Mouse (Mus musculus): ENCODE data around the gene Trib2. TPM values are rescaled to one million over a fixed set of nuclear protein-coding genes. Genes with fewer than 3 reads are reported as not detected.

Gene Trib2
- polyA plus RNA-seq (2015; fragmentation: Nextera tagmentation; extraction: Ambion mirVana) = 20.5 and 21.8 TPM in 2 replicates

DNA sequence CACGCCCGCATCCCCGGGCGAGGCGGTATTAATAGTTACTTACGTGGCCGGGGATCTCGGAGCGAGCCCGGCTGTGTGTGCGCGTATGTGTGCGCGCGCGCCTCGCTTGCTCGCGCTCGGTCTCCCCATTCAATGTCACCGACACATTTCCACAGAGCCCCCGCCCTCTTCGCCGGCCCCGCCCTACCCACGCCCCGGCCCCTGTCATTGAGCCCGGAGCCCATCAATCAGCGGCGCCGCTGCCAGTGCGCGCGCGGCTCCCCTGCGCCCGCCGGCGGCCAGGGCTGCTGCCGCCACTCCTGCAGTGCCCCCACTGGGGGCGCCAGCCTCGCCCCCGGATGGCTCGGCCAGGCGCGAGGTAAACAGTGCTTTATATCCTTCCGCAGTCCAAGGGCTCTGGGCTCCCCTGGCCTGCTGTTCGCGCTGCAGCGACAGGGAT lies at the start of gene Trib2:
Gene Trib2, minus strand, starts transcription at position 183 of the 439 bp plus-strand sequence.
- Histone ChIP-seq H3K27me3 (ENCODE audit: control insufficient read depth, insufficient read depth, low read length) (no peaks in the 10 kb centered on the region; the same call in 1 of the 2 replicates), H3K27ac (ENCODE audit: low read length) (peak within 1 kb of the TSS; percentile 94), H3K4me2 (ENCODE audit: low read depth, low read length) (peak within 1 kb of the TSS; percentile 84), H3K9me3 (replicated peaks; ENCODE audit: control insufficient read depth, low read length) (no peaks in the 10 kb centered on the region), H3K36me3 (ENCODE audit: control insufficient read depth, insufficient read depth, low read length) (no peaks in the 10 kb centered on the region), H3K4me3 (replicated peaks; ENCODE audit: low read length) (peak within 1 kb of the TSS; percentile 88), H3K4me1 (ENCODE audit: control insufficient read depth, insufficient read depth, low read length) (peaks cover 6% of the 10 kb centered on the region; the same call in 1 of the 2 replicates), H3K9ac (ENCODE audit: low read length) (peak within 1 kb of the TSS; percentile 91)
- ATAC-seq (ENCODE audit: insufficient read depth, low FRiP score) = peak; percentile 93
- under 1% methylated on average over 50 of the region's 50 CpGs for WGBS

- Histone ChIP-seq H3K27ac (ENCODE audit: low read length) (no peak overlapping the region), H3K27me3 (ENCODE audit: control insufficient read depth, insufficient read depth, low read length) (no peaks in the 10 kb centered on the region), H3K4me1 (ENCODE audit: control insufficient read depth, insufficient read depth, low read length) (no peaks in the 10 kb centered on the region), H3K36me3 (ENCODE audit: control insufficient read depth, insufficient read depth, low read length) (no peaks in the 10 kb centered on the region), H3K9me3 (replicated peaks; ENCODE audit: control insufficient read depth, low read length) (no peaks in the 10 kb centered on the region), H3K4me3 (replicated peaks; ENCODE audit: low read length) (no peak overlapping the region), H3K4me2 (ENCODE audit: low read depth, low read length) (no peak overlapping the region), H3K9ac (ENCODE audit: low read length) (no peak overlapping the region)
- ATAC-seq (ENCODE audit: insufficient read depth, low FRiP score) = no peak
- WGBS = 74% methylated on average over 4 of the region's 4 CpGs
Measured at GRCm38 (mm10) chr12:15858005-15858404, 41.3 kb upstream of the Trib2 start.

- no peaks in the 10 kb centered on the region for H3K36me3 ChIP-seq (ENCODE audit: control insufficient read depth, insufficient read depth, low read length)
- H3K9ac ChIP-seq (ENCODE audit: low read length) = no peak overlapping the region
- H3K4me3 ChIP-seq (replicated peaks; ENCODE audit: low read length) = no peak overlapping the region
- H3K4me1 ChIP-seq (ENCODE audit: control insufficient read depth, insufficient read depth, low read length) = no peaks in the 10 kb centered on the region
- no peak overlapping the region for H3K4me2 ChIP-seq (ENCODE audit: low read depth, low read length)
- H3K27me3 ChIP-seq (ENCODE audit: control insufficient read depth, insufficient read depth, low read length) = no peaks in the 10 kb centered on the region
- no peak overlapping the region for H3K27ac ChIP-seq (ENCODE audit: low read length)
- 74% methylated on average over 5 of the region's 5 CpGs for WGBS
- ATAC-seq (ENCODE audit: insufficient read depth, low FRiP score) = no peak
- no peaks in the 10 kb centered on the region for H3K9me3 ChIP-seq (replicated peaks; ENCODE audit: control insufficient read depth, low read length)
Measured at GRCm38 (mm10) chr12:15855891-15856290, 39.2 kb upstream of the Trib2 start.

DNA sequence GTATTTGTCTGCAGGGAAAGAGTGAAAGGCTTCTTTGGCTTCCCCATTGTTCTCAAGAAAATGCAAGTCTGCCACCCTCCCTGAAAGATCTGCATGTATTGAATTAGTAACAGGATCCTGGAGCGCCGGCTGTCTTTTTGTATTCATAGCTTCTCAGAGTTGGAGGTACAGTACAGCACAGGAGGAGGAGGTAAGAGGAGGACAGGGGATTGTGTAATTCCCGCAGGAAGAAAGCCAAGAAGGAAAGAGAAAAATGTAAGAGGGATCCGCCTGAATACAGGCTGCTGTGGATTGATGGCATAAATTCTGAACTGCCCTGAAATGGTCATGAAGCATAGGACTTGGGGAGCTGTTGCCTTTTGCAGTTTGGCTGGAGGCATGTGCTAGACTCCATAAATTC lies 36.1 kb upstream of the Trib2 start:
- Histone ChIP-seq H3K9me3 (replicated peaks; ENCODE audit: control insufficient read depth, low read length) (no peaks in the 10 kb centered on the region), H3K4me2 (ENCODE audit: low read depth, low read length) (no peak overlapping the region), H3K4me1 (ENCODE audit: control insufficient read depth, insufficient read depth, low read length) (peaks cover 4% of the 10 kb centered on the region), H3K4me3 (replicated peaks; ENCODE audit: low read length) (no peak overlapping the region), H3K27me3 (ENCODE audit: control insufficient read depth, insufficient read depth, low read length) (no peaks in the 10 kb centered on the region), H3K9ac (ENCODE audit: low read length) (no peak overlapping the region), H3K27ac (ENCODE audit: low read length) (no peak overlapping the region), H3K36me3 (ENCODE audit: control insufficient read depth, insufficient read depth, low read length) (no peaks in the 10 kb centered on the region)
- 57% methylated on average over 4 of the region's 4 CpGs for WGBS
- peak; percentile 44; the same call in 1 of the 2 replicates for ATAC-seq (ENCODE audit: insufficient read depth, low FRiP score)

DNA sequence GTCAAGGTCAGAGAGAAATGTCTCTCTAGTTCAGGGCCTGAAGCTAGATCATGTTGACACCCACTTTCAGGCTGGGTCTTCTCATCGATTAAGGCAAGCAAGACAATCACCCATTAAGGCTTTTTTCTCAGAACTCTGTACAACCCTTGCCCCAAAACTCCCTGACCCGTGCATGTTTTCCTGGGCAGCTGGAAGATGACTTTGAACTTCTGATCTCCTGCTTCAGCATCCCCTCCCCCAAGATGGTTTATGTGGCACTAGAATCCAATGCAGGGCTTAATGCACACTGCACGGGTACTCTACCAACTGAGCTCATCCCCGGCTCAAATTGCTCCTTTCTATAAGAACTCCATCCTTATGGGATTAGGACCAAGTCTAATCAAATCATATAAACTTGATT lies 35.3 kb upstream of the Trib2 start:
- Histone ChIP-seq H3K4me1 (ENCODE audit: control insufficient read depth, insufficient read depth, low read length) (peaks cover 4% of the 10 kb centered on the region), H3K4me2 (ENCODE audit: low read depth, low read length) (no peak overlapping the region), H3K9ac (ENCODE audit: low read length) (no peak overlapping the region), H3K4me3 (replicated peaks; ENCODE audit: low read length) (no peak overlapping the region), H3K9me3 (replicated peaks; ENCODE audit: control insufficient read depth, low read length) (no peaks in the 10 kb centered on the region), H3K27ac (ENCODE audit: low read length) (no peak overlapping the region), H3K27me3 (ENCODE audit: control insufficient read depth, insufficient read depth, low read length) (no peaks in the 10 kb centered on the region), H3K36me3 (ENCODE audit: control insufficient read depth, insufficient read depth, low read length) (no peaks in the 10 kb centered on the region)
- no peak for ATAC-seq (ENCODE audit: insufficient read depth, low FRiP score)
- 88% methylated on average over 4 of the region's 4 CpGs for WGBS

GRCm38 (mm10) chr12:15850441-15850895 lies 33.7 kb upstream of the Trib2 start:
- Histone ChIP-seq H3K9ac (ENCODE audit: low read length) (no peak overlapping the region), H3K4me3 (replicated peaks; ENCODE audit: low read length) (no peak overlapping the region), H3K4me2 (ENCODE audit: low read depth, low read length) (no peak overlapping the region), H3K36me3 (ENCODE audit: control insufficient read depth, insufficient read depth, low read length) (no peaks in the 10 kb centered on the region), H3K4me1 (ENCODE audit: control insufficient read depth, insufficient read depth, low read length) (peaks cover 4% of the 10 kb centered on the region), H3K9me3 (replicated peaks; ENCODE audit: control insufficient read depth, low read length) (no peaks in the 10 kb centered on the region), H3K27ac (ENCODE audit: low read length) (no peak overlapping the region), H3K27me3 (ENCODE audit: control insufficient read depth, insufficient read depth, low read length) (no peaks in the 10 kb centered on the region)
- WGBS = 42% methylated on average over 8 of the region's 8 CpGs
- peak; percentile 47 for ATAC-seq (ENCODE audit: insufficient read depth, low FRiP score)

GRCm38 (mm10) chr12:15849861-15850294 lies 33.2 kb upstream of the Trib2 start:
- Histone ChIP-seq H3K9me3 (replicated peaks; ENCODE audit: control insufficient read depth, low read length) (no peaks in the 10 kb centered on the region), H3K27me3 (ENCODE audit: control insufficient read depth, insufficient read depth, low read length) (no peaks in the 10 kb centered on the region), H3K4me1 (ENCODE audit: control insufficient read depth, insufficient read depth, low read length) (peaks cover 4% of the 10 kb centered on the region), H3K27ac (ENCODE audit: low read length) (no peak overlapping the region), H3K9ac (ENCODE audit: low read length) (no peak overlapping the region), H3K36me3 (ENCODE audit: control insufficient read depth, insufficient read depth, low read length) (no peaks in the 10 kb centered on the region), H3K4me2 (ENCODE audit: low read depth, low read length) (no peak overlapping the region), H3K4me3 (replicated peaks; ENCODE audit: low read length) (no peak overlapping the region)
- WGBS = 62% methylated on average over 3 of the region's 3 CpGs
- ATAC-seq (ENCODE audit: insufficient read depth, low FRiP score) = no peak

- H3K27ac ChIP-seq (ENCODE audit: low read length) = no peak overlapping the region
- H3K36me3 ChIP-seq (ENCODE audit: control insufficient read depth, insufficient read depth, low read length) = no peaks in the 10 kb centered on the region
- H3K4me3 ChIP-seq (replicated peaks; ENCODE audit: low read length) = no peak overlapping the region
- no peak for ATAC-seq (ENCODE audit: insufficient read depth, low FRiP score)
- no peak overlapping the region for H3K4me2 ChIP-seq (ENCODE audit: low read depth, low read length)
- H3K9me3 ChIP-seq (replicated peaks; ENCODE audit: control insufficient read depth, low read length) = no peaks in the 10 kb centered on the region
- H3K9ac ChIP-seq (ENCODE audit: low read length) = no peak overlapping the region
- peaks cover 4% of the 10 kb centered on the region for H3K4me1 ChIP-seq (ENCODE audit: control insufficient read depth, insufficient read depth, low read length)
- H3K27me3 ChIP-seq (ENCODE audit: control insufficient read depth, insufficient read depth, low read length) = no peaks in the 10 kb centered on the region
- 89% methylated on average over 4 of the region's 4 CpGs for WGBS
Measured at GRCm38 (mm10) chr12:15848391-15848790, 31.7 kb upstream of the Trib2 start.

GRCm38 (mm10) chr12:15844701-15845100 lies 28.0 kb upstream of the Trib2 start:
- Histone ChIP-seq H3K4me3 (replicated peaks; ENCODE audit: low read length) (no peak overlapping the region), H3K4me1 (ENCODE audit: control insufficient read depth, insufficient read depth, low read length) (no peaks in the 10 kb centered on the region), H3K27ac (ENCODE audit: low read length) (no peak overlapping the region), H3K27me3 (ENCODE audit: control insufficient read depth, insufficient read depth, low read length) (no peaks in the 10 kb centered on the region), H3K9ac (ENCODE audit: low read length) (no peak overlapping the region), H3K4me2 (ENCODE audit: low read depth, low read length) (no peak overlapping the region), H3K9me3 (replicated peaks; ENCODE audit: control insufficient read depth, low read length) (no peaks in the 10 kb centered on the region), H3K36me3 (ENCODE audit: control insufficient read depth, insufficient read depth, low read length) (no peaks in the 10 kb centered on the region)
- WGBS = 65% methylated on average over 3 of the region's 3 CpGs
- ATAC-seq (ENCODE audit: insufficient read depth, low FRiP score) = no peak
